Mouse (Mus musculus) heart, embryonic 13.5 days (tissue): ENCODE data around the gene Nap1l1. TPM values are rescaled to one million over a fixed set of nuclear protein-coding genes. Genes with fewer than 3 reads are reported as not detected.
A peak's percentile ranks its signal among the peaks of the same experiment; 100 is the strongest.

Experiments
- ATAC-seq: fragments of 200-750 bp; cut with Nextera tagmentation; 2 replicates; pipeline ENCODE4 v1.8.0; 2017; ENCODE audit warnings: moderate TSS enrichment; ENCODE audit not compliant: insufficient number of reproducible peaks, low FRiP score, low TSS enrichment; ENCODE audit errors: extremely low read depth
- H3K27ac ChIP-seq: fragments of 300-500 bp; sonication (generic); replicated peaks from 2 replicates; pipeline ENCODE4 v1.5.1; 2015; ENCODE audit warnings: moderate library complexity, mild to moderate bottlenecking, inconsistent platforms
- H3K27me3 ChIP-seq: fragments of 300-500 bp; sonication (generic); replicated peaks from 2 replicates; pipeline ENCODE4 v1.6.1; 2015; ENCODE audit warnings: mild to moderate bottlenecking, inconsistent platforms
- H3K36me3 ChIP-seq: fragments of 300-500 bp; sonication (generic); 2 replicates; pipeline ENCODE4 v1.6.1; 2015; ENCODE audit warnings: mild to moderate bottlenecking, inconsistent platforms
- H3K4me1 ChIP-seq: fragments of 300-500 bp; sonication (generic); 2 replicates; pipeline ENCODE4 v1.6.1; 2015; ENCODE audit warnings: inconsistent platforms
- H3K4me2 ChIP-seq: fragments of 300-500 bp; sonication (generic); 2 replicates; pipeline ENCODE4 v1.6.1; 2015; ENCODE audit warnings: inconsistent platforms, mild to moderate bottlenecking, moderate library complexity
- H3K4me3 ChIP-seq: fragments of 300-500 bp; sonication (generic); 2 replicates; pipeline ENCODE4 v1.5.1; 2015; ENCODE audit warnings: moderate library complexity, mild to moderate bottlenecking, inconsistent platforms
- H3K9ac ChIP-seq: fragments of 300-500 bp; sonication (generic); 2 replicates; pipeline ENCODE4 v1.6.1; 2015; ENCODE audit warnings: inconsistent platforms, mild to moderate bottlenecking, moderate library complexity
- H3K9me3 ChIP-seq: fragments of 300-500 bp; sonication (generic); 2 replicates; pipeline ENCODE4 v1.6.1; 2016; ENCODE audit warnings: inconsistent platforms
- WGBS: fragments of 180-500 bp; shearing (Covaris S2); methylation state at CpG from one replicate; pipeline ENCODE4 v1.1.7; 2015; ENCODE audit warnings: mixed read lengths; 5-methylcytosine and 5-hydroxymethylcytosine counted together
- polyA plus RNA-seq: library from polyadenylated mRNA; unstranded; fragments of >200 nt; fragmentation: Nextera tagmentation; extraction: Ambion mirVana; gene quantifications from 2 replicates; pipeline ENCODE4 v1.2.1, GENCODE M21; 2015

The Nap1l1 gene
- polyA plus RNA-seq, 1 experiment from 2014 or later = 135 TPM

DNA sequence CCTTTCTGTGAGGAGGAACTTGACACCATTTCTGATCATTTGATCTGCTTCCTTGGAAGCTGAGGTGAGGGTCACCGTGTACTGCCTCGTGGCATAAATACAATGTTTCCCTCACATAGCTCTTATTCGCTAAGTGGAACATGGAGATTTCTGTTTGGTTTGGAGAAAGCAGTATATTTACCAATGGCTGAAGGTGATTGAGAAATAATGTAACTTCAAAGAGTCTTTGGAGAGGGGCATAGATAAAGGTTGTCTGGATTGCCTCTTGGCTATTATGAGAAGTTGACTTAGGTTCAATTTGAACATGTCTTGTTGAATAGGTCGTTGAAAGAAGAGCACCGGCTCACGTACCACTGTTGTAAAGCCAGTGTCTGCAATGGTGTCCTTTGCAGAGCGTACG is 61.7 kb downstream of the Nap1l1 start:
- no peak overlapping the region for H3K4me3 ChIP-seq
- WGBS = 75% methylated on average over 8 of the region's 8 CpGs
- no peaks in the 10 kb centered on the region for H3K36me3 ChIP-seq
- no peak overlapping the region for H3K9ac ChIP-seq
- no peak for ATAC-seq
- H3K27ac ChIP-seq = no peak overlapping the region
- H3K4me1 ChIP-seq = peaks cover 30% of the 10 kb centered on the region
- H3K27me3 ChIP-seq = no peaks in the 10 kb centered on the region
- no peaks in the 10 kb centered on the region for H3K9me3 ChIP-seq
- H3K4me2 ChIP-seq = no peak overlapping the region

DNA sequence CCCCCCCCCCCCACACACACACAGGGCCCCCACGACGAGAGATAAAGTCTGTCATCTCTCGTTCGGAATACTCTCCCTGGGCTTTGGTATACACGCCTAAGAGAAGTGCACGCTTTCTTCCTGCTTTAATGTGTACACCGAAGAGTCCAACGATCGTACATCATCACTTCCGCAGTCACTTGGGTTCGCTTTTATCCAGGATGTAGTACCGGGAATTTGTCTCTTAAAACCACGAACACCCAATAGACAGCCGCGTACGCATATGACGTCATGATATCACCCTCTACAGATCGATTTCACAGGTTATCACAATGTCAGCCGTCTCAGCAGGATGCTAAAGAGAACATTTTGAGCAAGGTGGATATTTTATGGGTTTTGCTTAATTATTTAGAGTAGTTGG is 64.4 kb downstream of the Nap1l1 start:
- Histone ChIP-seq H3K4me3 (peak overlapping the region; percentile 35), H3K9me3 (no peaks in the 10 kb centered on the region), H3K27me3 (no peaks in the 10 kb centered on the region), H3K9ac (peak overlapping the region; percentile 67), H3K4me1 (peaks cover 29% of the 10 kb centered on the region), H3K4me2 (peak overlapping the region; percentile 67), H3K36me3 (no peaks in the 10 kb centered on the region), H3K27ac (0 out of 2 replicates have a peak overlapping the region, but pooled peaks have one; percentile 28)
- no peak for ATAC-seq
- 53% methylated on average over 19 of the region's 19 CpGs for WGBS

DNA sequence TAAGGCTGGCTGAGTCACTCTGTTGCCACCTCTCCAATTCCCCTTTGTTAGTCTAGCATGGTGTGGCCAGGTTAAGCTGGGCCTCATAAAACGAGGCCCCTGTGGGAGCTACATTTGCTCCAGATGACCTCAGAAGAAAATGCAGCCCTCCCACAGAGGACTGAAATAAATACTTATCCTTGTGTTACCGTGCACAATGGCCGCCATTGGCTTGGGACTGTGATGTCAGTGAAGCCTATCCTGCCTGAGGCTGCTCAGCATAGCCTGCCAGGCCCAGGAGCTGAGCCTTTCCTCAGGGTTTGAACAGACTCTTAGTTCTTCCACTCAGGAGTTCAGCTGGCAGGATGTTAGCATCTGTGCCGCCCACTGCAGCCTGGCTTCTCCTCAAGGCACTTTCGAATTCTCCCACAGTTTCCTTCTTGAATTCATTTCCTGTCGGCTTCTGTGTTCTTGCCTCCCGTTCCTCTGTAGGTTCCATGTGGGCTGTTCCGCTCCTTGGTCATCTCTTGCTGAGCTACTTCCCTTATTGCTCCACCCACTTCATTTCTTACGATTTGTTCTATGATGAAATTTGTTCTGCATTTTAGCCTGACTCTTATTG is 66.8 kb downstream of the Nap1l1 start:
- Histone ChIP-seq H3K4me2 (peak overlapping the region; percentile 14; the same call in 1 of the 2 replicates), H3K9ac (no peak overlapping the region), H3K4me3 (no peak overlapping the region), H3K9me3 (no peaks in the 10 kb centered on the region), H3K27ac (peak overlapping the region; percentile 43; the same call in 1 of the 2 replicates), H3K27me3 (no peaks in the 10 kb centered on the region), H3K4me1 (peaks cover 41% of the 10 kb centered on the region), H3K36me3 (no peaks in the 10 kb centered on the region)
- ATAC-seq = no peak
- 37% methylated on average over 9 of the region's 9 CpGs for WGBS

DNA sequence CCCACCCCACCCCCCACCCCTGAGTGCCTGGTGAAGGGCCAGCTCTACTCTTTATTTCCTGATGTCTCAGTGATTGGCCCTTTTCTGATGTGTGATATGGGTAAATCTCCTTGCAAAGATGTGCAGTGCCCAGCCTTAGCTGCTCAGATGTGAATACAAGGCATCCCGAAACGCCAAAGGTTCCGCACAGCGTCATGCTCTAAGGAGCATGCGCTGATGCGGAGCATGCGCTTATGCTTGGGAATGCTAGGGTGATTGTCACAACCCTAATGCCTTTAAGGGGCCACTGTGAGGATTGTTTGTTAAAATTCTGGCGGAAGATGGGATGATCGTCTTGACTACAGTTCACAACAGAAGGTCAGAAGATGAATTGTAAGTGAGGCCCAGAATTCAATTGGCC is 67.7 kb downstream of the Nap1l1 start:
- Histone ChIP-seq H3K4me3 (no peak overlapping the region), H3K9ac (no peak overlapping the region), H3K4me1 (peaks cover 42% of the 10 kb centered on the region), H3K4me2 (no peak overlapping the region), H3K27ac (no peak overlapping the region), H3K9me3 (no peaks in the 10 kb centered on the region), H3K27me3 (no peaks in the 10 kb centered on the region), H3K36me3 (no peaks in the 10 kb centered on the region)
- 89% methylated on average over 9 of the region's 9 CpGs for WGBS
- ATAC-seq = no peak

DNA sequence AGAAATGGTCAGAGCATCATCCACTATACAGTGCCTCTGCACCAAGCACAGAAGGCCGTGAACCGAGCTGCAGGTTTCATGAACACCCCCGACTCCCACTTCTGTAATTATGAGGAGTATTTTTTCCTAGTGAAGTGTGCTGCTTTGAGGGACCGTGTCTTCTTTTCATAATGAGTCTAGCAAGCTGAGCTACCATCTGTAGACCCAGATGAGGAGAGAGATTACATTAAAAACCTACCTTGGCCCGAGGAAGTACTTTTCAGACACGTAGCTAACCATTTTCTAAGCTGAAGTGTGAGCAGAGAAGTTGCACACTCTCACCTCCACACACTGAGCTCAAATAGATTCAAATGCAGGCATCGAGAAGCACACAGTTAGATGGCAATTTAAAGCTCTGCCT is 70.1 kb downstream of the Nap1l1 start:
- 80% methylated on average over 7 of the region's 7 CpGs for WGBS
- Histone ChIP-seq H3K9ac (no peak overlapping the region), H3K36me3 (no peaks in the 10 kb centered on the region), H3K27me3 (no peaks in the 10 kb centered on the region), H3K9me3 (no peaks in the 10 kb centered on the region), H3K4me1 (peaks cover 41% of the 10 kb centered on the region), H3K4me2 (no peak overlapping the region), H3K4me3 (no peak overlapping the region), H3K27ac (peak overlapping the region; percentile 49; the same call in 1 of the 2 replicates)
- ATAC-seq = no peak

DNA sequence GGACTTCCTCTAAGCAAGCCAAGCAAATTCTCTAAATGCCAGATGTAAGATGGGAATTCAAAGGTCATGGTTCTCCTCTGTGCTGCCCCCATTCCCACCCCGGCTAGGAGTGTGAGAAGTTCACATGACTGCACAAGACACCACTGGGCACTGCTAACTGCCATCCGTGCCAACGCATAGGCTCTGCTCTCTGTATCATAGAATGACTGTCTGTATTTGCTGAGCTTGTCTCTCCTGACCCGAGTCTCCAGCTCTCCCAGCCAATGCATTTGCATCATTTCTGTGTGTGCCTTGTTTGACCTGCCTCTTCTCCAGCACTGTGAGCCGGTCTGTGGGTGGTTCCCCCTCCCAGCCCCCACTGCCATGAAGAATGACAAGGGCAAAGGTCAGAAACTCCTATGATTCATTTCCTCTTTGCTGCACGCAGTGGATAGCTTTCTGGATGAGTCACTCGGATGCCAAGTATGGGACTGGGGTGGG is 70.8 kb downstream of the Nap1l1 start:
- Histone ChIP-seq H3K27me3 (no peaks in the 10 kb centered on the region), H3K4me3 (no peak overlapping the region), H3K27ac (peak overlapping the region; percentile 49), H3K36me3 (no peaks in the 10 kb centered on the region), H3K4me2 (no peak overlapping the region), H3K9me3 (no peaks in the 10 kb centered on the region), H3K4me1 (peaks cover 43% of the 10 kb centered on the region), H3K9ac (no peak overlapping the region)
- ATAC-seq = peak; percentile 25; the same call in 1 of the 2 replicates
- WGBS = 24% methylated on average over 7 of the region's 7 CpGs

DNA sequence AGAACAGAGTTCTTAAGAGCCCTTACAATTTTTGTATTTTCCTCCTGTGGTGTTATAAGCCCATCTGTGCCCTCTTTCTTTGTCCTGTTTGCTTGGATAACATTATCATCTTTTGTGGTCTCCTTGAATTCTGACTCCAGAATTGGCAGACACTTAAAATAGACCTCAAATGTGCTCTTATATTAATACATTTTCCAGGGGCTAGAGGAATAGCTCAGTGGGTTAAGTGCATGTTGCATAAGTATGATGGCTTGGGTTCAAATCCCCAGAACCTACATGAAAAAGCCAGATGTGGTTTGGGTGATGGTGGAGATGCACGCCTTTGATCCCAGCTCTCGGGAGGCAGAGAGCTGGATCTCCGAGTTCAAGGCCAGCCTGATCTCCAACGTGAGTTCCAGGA is 71.3 kb downstream of the Nap1l1 start:
- Histone ChIP-seq H3K4me1 (peaks cover 38% of the 10 kb centered on the region), H3K9ac (no peak overlapping the region), H3K36me3 (no peaks in the 10 kb centered on the region), H3K27ac (peak overlapping the region; percentile 49), H3K9me3 (no peaks in the 10 kb centered on the region), H3K4me2 (no peak overlapping the region), H3K27me3 (no peaks in the 10 kb centered on the region), H3K4me3 (no peak overlapping the region)
- ATAC-seq = no peak
- WGBS = 64% methylated on average over 4 of the region's 4 CpGs

DNA sequence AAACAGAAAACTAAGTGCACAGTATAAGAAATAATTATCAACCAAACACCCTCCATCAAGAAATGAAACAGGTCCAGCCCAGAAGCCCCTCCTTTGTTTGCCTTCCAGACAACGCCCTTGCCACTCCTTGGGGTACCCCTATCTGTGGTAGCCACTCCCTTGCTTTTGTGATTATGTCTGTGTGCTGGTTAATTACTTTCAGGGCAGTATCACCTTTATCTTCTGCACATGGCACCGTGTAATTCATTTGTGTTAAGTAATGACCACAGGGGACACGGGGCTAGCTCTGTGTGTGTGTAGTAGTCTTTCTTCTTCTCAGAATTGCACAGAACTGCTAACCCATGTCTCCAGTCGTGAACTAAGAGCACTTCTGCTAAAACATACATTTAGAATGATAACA is 72.6 kb downstream of the Nap1l1 start:
- no peak overlapping the region for H3K27ac ChIP-seq
- H3K4me1 ChIP-seq = peaks cover 31% of the 10 kb centered on the region
- no peak for ATAC-seq
- WGBS = 61% methylated on average over 4 of the region's 4 CpGs
- H3K27me3 ChIP-seq = no peaks in the 10 kb centered on the region
- no peak overlapping the region for H3K9ac ChIP-seq
- H3K4me2 ChIP-seq = no peak overlapping the region
- no peak overlapping the region for H3K4me3 ChIP-seq
- no peaks in the 10 kb centered on the region for H3K36me3 ChIP-seq
- H3K9me3 ChIP-seq = no peaks in the 10 kb centered on the region

Other genes starting within 250 kb of the Nap1l1 start
- gene Bbs10, start 174.5 kb upstream of the Nap1l1 start, polyA plus RNA-seq = 3.8 and 4.2 TPM in 2 replicates
- gene Phlda1, start 33.1 kb downstream of the Nap1l1 start, polyA plus RNA-seq = 23.9 and 24.8 TPM in 2 replicates